Mouse (Mus musculus) spleen, adult 2 months (tissue): ENCODE data around the gene Arhgef3.

Source experiments
- CTCF ChIP-seq: fragments of 200-500 bp; IDR thresholded peaks from 2 replicates; pipeline ENCODE4 v1.5.1; 2011; ENCODE audit warnings: mild to moderate bottlenecking, inconsistent platforms; ENCODE audit not compliant: insufficient read depth, insufficient read length, insufficient replicate concordance; ENCODE audit errors: extremely low read depth
- POLR2A ChIP-seq: fragments of 200-500 bp; IDR thresholded peaks from 2 replicates; pipeline ENCODE4 v1.6.1; 2011; ENCODE audit warnings: low read depth, low read length, inconsistent platforms

DNA sequence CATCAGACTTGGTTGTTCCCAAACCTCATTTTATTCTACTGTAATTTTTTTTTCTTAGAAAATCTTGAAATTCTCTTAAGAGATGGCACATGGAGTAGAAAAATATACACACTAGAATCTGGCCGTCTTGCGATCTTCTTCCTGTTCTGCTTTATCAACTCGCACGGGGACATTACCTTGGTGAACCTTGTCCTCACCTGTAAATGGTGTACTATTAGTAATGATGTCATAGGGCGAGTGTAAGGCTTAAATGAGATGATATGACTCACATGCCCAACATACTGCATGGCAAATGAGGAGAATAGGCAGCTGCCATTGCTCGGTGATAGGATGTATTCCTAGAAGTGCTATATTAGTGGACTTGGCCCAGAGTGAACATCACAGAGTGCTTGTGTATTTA lies 49.9 kb downstream of the Arhgef3 start:
- TF ChIP-seq POLR2A, result no peak
- no peak for TF ChIP-seq CTCF
